Mouse (Mus musculus) E14TG2a.4 (cell line): ENCODE data around the gene Morc1.

ENCODE experiments used
- H3K27me3 ChIP-seq: 2 replicates; pipeline ENCODE4 v1.6.1; 2014; ENCODE audit warnings: low read length, control low read depth; ENCODE audit not compliant: insufficient read depth
- H3K36me3 ChIP-seq: 2 replicates; pipeline ENCODE4 v1.6.1; 2014; ENCODE audit warnings: low read length, control low read depth; ENCODE audit not compliant: insufficient read depth
- H3K4me1 ChIP-seq: replicated peaks from 2 replicates; pipeline ENCODE4 v1.6.1; 2014; ENCODE audit warnings: low read depth, low read length, control low read depth
- H3K4me3 ChIP-seq: replicated peaks from 2 replicates; pipeline ENCODE4 v1.5.1; 2014; ENCODE audit warnings: mild to moderate bottlenecking, low read length
- H3K9me3 ChIP-seq: 2 replicates; pipeline ENCODE4 v1.6.1; 2014; ENCODE audit warnings: low read length, control low read depth
- CTCF ChIP-seq: conservative IDR thresholded peaks from 2 replicates; pipeline ENCODE4 v1.5.1; 2014; ENCODE audit warnings: low read length
- NANOG ChIP-seq: IDR thresholded peaks from 2 replicates; pipeline ENCODE4 v1.6.1; 2014; ENCODE audit warnings: borderline replicate concordance, low read length, mixed read lengths
- POU5F1 ChIP-seq: IDR thresholded peaks from 2 replicates; pipeline ENCODE4 v1.6.1; 2014; ENCODE audit warnings: low read length, borderline replicate concordance

The Morc1 gene

GRCm38 (mm10) chr16:48431027-48431426, at the start of gene Morc1:
Gene Morc1 (plus strand): TSS chr16:48431237.
- H3K36me3 ChIP-seq = no peaks in the 10 kb centered on the region; the same call in 1 of the 2 replicates
- H3K4me1 ChIP-seq = peaks cover 70% of the 10 kb centered on the region
- H3K9me3 ChIP-seq = peaks cover 3% of the 10 kb centered on the region
- H3K27me3 ChIP-seq = no peaks in the 10 kb centered on the region
- H3K4me3 ChIP-seq = peak within 1 kb of the TSS; percentile 75
- peak; percentile 52 for TF ChIP-seq CTCF
- no peak for TF ChIP-seq NANOG

GRCm38 (mm10) chr16:48383582-48384257, 47.3 kb upstream of the Morc1 start:
- H3K36me3 ChIP-seq = no peaks in the 10 kb centered on the region
- H3K4me1 ChIP-seq = no peaks in the 10 kb centered on the region
- no peaks in the 10 kb centered on the region for H3K27me3 ChIP-seq
- H3K4me3 ChIP-seq = no peak overlapping the region
- no peaks in the 10 kb centered on the region for H3K9me3 ChIP-seq
- no peak for TF ChIP-seq CTCF
- TF ChIP-seq POU5F1 = no peak
- TF ChIP-seq NANOG = no peak

- TF ChIP-seq POU5F1 (no peak), CTCF (no peak), NANOG (no peak)
- Histone ChIP-seq H3K36me3 (no peaks in the 10 kb centered on the region), H3K27me3 (no peaks in the 10 kb centered on the region), H3K4me1 (no peaks in the 10 kb centered on the region), H3K9me3 (peaks cover 7% of the 10 kb centered on the region; the same call in 1 of the 2 replicates), H3K4me3 (no peak overlapping the region)
These were observed 44.1 kb upstream of the Morc1 start for GRCm38 (mm10) chr16:48386982-48387381.

- no peak overlapping the region for H3K4me3 ChIP-seq
- H3K27me3 ChIP-seq = no peaks in the 10 kb centered on the region
- TF ChIP-seq POU5F1 (no peak), CTCF (no peak), NANOG (no peak)
- no peaks in the 10 kb centered on the region for H3K9me3 ChIP-seq
- H3K36me3 ChIP-seq = no peaks in the 10 kb centered on the region
- H3K4me1 ChIP-seq = no peaks in the 10 kb centered on the region
These were observed 35.8 kb upstream of the Morc1 start for GRCm38 (mm10) chr16:48395278-48395677.

- no peak overlapping the region for H3K4me3 ChIP-seq
- H3K4me1 ChIP-seq = no peaks in the 10 kb centered on the region
- no peaks in the 10 kb centered on the region for H3K9me3 ChIP-seq
- TF ChIP-seq POU5F1 (no peak), CTCF (no peak), NANOG (no peak)
- no peaks in the 10 kb centered on the region for H3K27me3 ChIP-seq
- no peaks in the 10 kb centered on the region for H3K36me3 ChIP-seq
These were observed 28.1 kb upstream of the Morc1 start for GRCm38 (mm10) chr16:48402963-48403362.

GRCm38 (mm10) chr16:48403423-48403822, 27.6 kb upstream of the Morc1 start:
- no peaks in the 10 kb centered on the region for H3K4me1 ChIP-seq
- H3K4me3 ChIP-seq = no peak overlapping the region
- no peak for TF ChIP-seq NANOG
- TF ChIP-seq CTCF = no peak
- TF ChIP-seq POU5F1 = no peak
- H3K27me3 ChIP-seq = no peaks in the 10 kb centered on the region
- H3K36me3 ChIP-seq = no peaks in the 10 kb centered on the region
- no peaks in the 10 kb centered on the region for H3K9me3 ChIP-seq

GRCm38 (mm10) chr16:48404009-48404408, 27.0 kb upstream of the Morc1 start:
- Histone ChIP-seq H3K36me3 (no peaks in the 10 kb centered on the region), H3K27me3 (no peaks in the 10 kb centered on the region), H3K4me3 (no peak overlapping the region), H3K9me3 (no peaks in the 10 kb centered on the region), H3K4me1 (no peaks in the 10 kb centered on the region)
- no peak for TF ChIP-seq CTCF
- no peak for TF ChIP-seq NANOG
- TF ChIP-seq POU5F1 = no peak

- Histone ChIP-seq H3K4me1 (no peaks in the 10 kb centered on the region), H3K9me3 (no peaks in the 10 kb centered on the region), H3K27me3 (no peaks in the 10 kb centered on the region; the same call in 1 of the 2 replicates), H3K4me3 (no peak overlapping the region), H3K36me3 (no peaks in the 10 kb centered on the region)
- TF ChIP-seq POU5F1 = no peak
- TF ChIP-seq CTCF = no peak
- no peak for TF ChIP-seq NANOG
These were observed 25.2 kb upstream of the Morc1 start for GRCm38 (mm10) chr16:48405674-48406403.
